Mouse (Mus musculus): ENCODE measurements around the gene Actr1a.

GRCm38 (mm10) chr19:46331936-46332335 lies 63.6 kb downstream of the Actr1a start:
- TF ChIP-seq CTCF (IDR thresholded peaks at IDR 0.05; ENCODE audit: insufficient read depth, low read depth, low read length) (no peak), POLR2A (IDR thresholded peaks at IDR 0.05; ENCODE audit: insufficient read depth, low read depth, low read length) (no peak)
